16 mouse cellular contexts compared by ENCODE assay signal in the genomic region with DNA sequence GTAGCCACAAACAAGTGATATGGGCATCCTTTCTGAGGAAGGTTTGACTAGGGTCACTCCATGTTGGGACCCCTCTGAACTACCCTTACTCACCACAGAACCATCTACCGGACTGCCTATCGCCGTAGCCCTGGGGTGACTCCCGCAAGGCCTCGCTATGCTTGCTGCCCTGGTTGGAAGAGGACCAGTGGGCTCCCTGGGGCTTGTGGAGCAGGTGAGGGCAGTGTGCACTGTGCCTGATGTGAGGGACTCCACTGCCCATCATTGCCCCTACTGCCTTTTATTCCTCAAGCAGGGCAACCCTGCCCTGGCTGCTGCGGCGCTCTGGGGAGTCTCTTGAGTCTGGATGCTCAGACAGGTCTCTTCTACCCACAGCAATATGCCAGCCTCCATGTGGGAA. TPM values are rescaled to one million over a fixed set of nuclear protein-coding genes. Genes with fewer than 3 reads are reported as not detected.
DNase-seq lines count a peak whose midpoint lies in the region; ATAC-seq and TF ChIP-seq lines count a peak whose summit lies in the region.
"Had no signal": no experiment of that assay in that cellular context is flagged by ENCODE, and none has a peak within 500 bp of the region (broad histone marks: within the 10 kb centered on the region; RNA-seq: fewer than 3 reads in every experiment).

No protein-coding gene starts in this region.

- intact Hi-C loops in gastrocnemius, adult 2 months (cut with DNase I), result no loop called here
- intact Hi-C loops in left cerebral cortex, postnatal 4 days (cut with DNase I), result no loop called here

- H3K27me3 ChIP-seq in hindbrain, postnatal 0 days (ENCODE audit: insufficient read depth, low read length), result no peaks in the 10 kb centered on the region
- peaks cover 4% of the 10 kb centered on the region; the same call in 1 of the 2 replicates for H3K27me3 ChIP-seq in hindbrain, embryonic 10.5 days (ENCODE audit: insufficient read depth, poor library complexity, severe bottlenecking)
- no peaks in the 10 kb centered on the region for H3K27me3 ChIP-seq in lung, embryonic 16.5 days (ENCODE audit: control insufficient read depth, insufficient read depth, low read depth, low read length)
- H3K27me3 ChIP-seq in stomach, postnatal 0 days (ENCODE audit: control insufficient read depth, insufficient read depth, low read length), result no peaks in the 10 kb centered on the region
- H3K27me3 ChIP-seq: limb, embryonic 12.5 days had no signal

- H3K4me1 ChIP-seq in hindbrain, postnatal 0 days (ENCODE audit: insufficient read depth, low read length), result no peaks in the 10 kb centered on the region
- H3K4me1 ChIP-seq in hindbrain, embryonic 10.5 days (replicated peaks), result peaks cover 38% of the 10 kb centered on the region
- H3K4me1 ChIP-seq in lung, embryonic 16.5 days (replicated peaks; ENCODE audit: control insufficient read depth, insufficient read depth, low read length), result peaks cover 21% of the 10 kb centered on the region
- H3K4me1 ChIP-seq in stomach, postnatal 0 days (replicated peaks; ENCODE audit: control insufficient read depth, insufficient read depth), result no peaks in the 10 kb centered on the region

- DNase-seq in gastrocnemius, adult 2 months, result no peak
- DNase-seq in gastrocnemius, postnatal 4 days (ENCODE audit: low spot score in 2 of 2), result no peak
- no peak for DNase-seq in hindbrain, postnatal 0 days (ENCODE audit: low spot score)
- no peak for DNase-seq in hindbrain, embryonic 10.5 days (ENCODE audit: low spot score)
- no peak for DNase-seq in lung, postnatal 25 days (ENCODE audit: low spot score)
- DNase-seq in stomach, postnatal 0 days (ENCODE audit: low spot score), result no peak
- no peak for DNase-seq in left cerebral cortex, postnatal 4 days
- DNase-seq: thymus, adult 18-20 months had no signal

- H3K9me3 ChIP-seq in hindbrain, postnatal 0 days (ENCODE audit: low read length), result no peaks in the 10 kb centered on the region
- H3K9me3 ChIP-seq in hindbrain, embryonic 10.5 days, result no peaks in the 10 kb centered on the region
- no peaks in the 10 kb centered on the region for H3K9me3 ChIP-seq in lung, embryonic 16.5 days (ENCODE audit: control insufficient read depth, low read length)
- no peaks in the 10 kb centered on the region for H3K9me3 ChIP-seq in stomach, postnatal 0 days (ENCODE audit: control insufficient read depth, low read length)
- H3K9me3 ChIP-seq: limb, embryonic 12.5 days had no signal

- no peak for TF ChIP-seq EP300 in stomach, postnatal 0 days (optimal IDR thresholded peaks at IDR 0.05)

- peak overlapping the region; percentile 6; the same call in 1 of the 2 replicates for H3K9ac ChIP-seq in hindbrain, postnatal 0 days (replicated peaks; ENCODE audit: low read length)
- peak overlapping the region; percentile 83 for H3K9ac ChIP-seq in lung, embryonic 16.5 days (ENCODE audit: low read length)
- peak overlapping the region; percentile 35; the same call in 1 of the 2 replicates for H3K9ac ChIP-seq in stomach, postnatal 0 days (ENCODE audit: low read length)
- H3K9ac ChIP-seq: limb, embryonic 12.5 days had no signal

- H3K4me2 ChIP-seq in hindbrain, postnatal 0 days (ENCODE audit: low read depth, low read length), result no peak overlapping the region
- peak overlapping the region; percentile 41 for H3K4me2 ChIP-seq in lung, embryonic 16.5 days (ENCODE audit: low read depth, low read length)
- peak overlapping the region; percentile 36 for H3K4me2 ChIP-seq in stomach, postnatal 0 days (replicated peaks; ENCODE audit: low read depth)
- H3K4me2 ChIP-seq: limb, embryonic 12.5 days had no signal

- peak overlapping the region; percentile 86 for H3K4me3 ChIP-seq in gastrocnemius, adult 2 months
- H3K4me3 ChIP-seq in hindbrain, postnatal 0 days (ENCODE audit: low read length), result no peak overlapping the region
- no peak overlapping the region for H3K4me3 ChIP-seq in hindbrain, embryonic 10.5 days
- peak overlapping the region; percentile 71 for H3K4me3 ChIP-seq in lung, embryonic 16.5 days (ENCODE audit: low read length)
- H3K4me3 ChIP-seq in stomach, postnatal 0 days (ENCODE audit: low read depth, low read length), result peak overlapping the region; percentile 15; the same call in 1 of the 2 replicates
- H3K4me3 ChIP-seq: limb, embryonic 12.5 days had no signal

- no peak for ATAC-seq in hindbrain, postnatal 0 days
- ATAC-seq in lung, embryonic 16.5 days (ENCODE audit: low read depth), result no peak
- ATAC-seq in stomach, postnatal 0 days (ENCODE audit: low FRiP score, low TSS enrichment), result no peak
- ATAC-seq: forebrain, embryonic 14.5 days; inflammation-experienced regulatory T-cells, adult 6 months had no signal

- no peaks in the 10 kb centered on the region for H3K36me3 ChIP-seq in hindbrain, postnatal 0 days (ENCODE audit: insufficient read depth, low read length)
- H3K36me3 ChIP-seq in hindbrain, embryonic 10.5 days, result no peaks in the 10 kb centered on the region
- peaks cover 17% of the 10 kb centered on the region for H3K36me3 ChIP-seq in lung, embryonic 16.5 days (ENCODE audit: control insufficient read depth, insufficient read depth, low read length)
- H3K36me3 ChIP-seq in stomach, postnatal 0 days (ENCODE audit: control insufficient read depth, insufficient read depth, low read length), result peaks cover 14% of the 10 kb centered on the region

- H3K27ac ChIP-seq in gastrocnemius, adult 2 months, result peak overlapping the region; percentile 92
- H3K27ac ChIP-seq in hindbrain, postnatal 0 days, result no peak overlapping the region
- H3K27ac ChIP-seq in hindbrain, embryonic 10.5 days, result no peak overlapping the region
- peak overlapping the region; percentile 41; the same call in 1 of the 2 replicates for H3K27ac ChIP-seq in lung, embryonic 16.5 days (ENCODE audit: low read length)
- no peak overlapping the region for H3K27ac ChIP-seq in stomach, postnatal 0 days (replicated peaks)

- no peak for TF ChIP-seq CTCF in gastrocnemius, adult 2 months (IDR thresholded peaks at IDR 0.05)
- no peak for TF ChIP-seq CTCF in hindbrain, postnatal 0 days (IDR thresholded peaks at IDR 0.05; ENCODE audit: low read depth)
- no peak for TF ChIP-seq CTCF in stomach, postnatal 0 days (IDR thresholded peaks at IDR 0.05; ENCODE audit: low read depth)

- WGBS in hindbrain, postnatal 0 days, result 90% methylated on average over 7 of the region's 7 CpGs
- 95% methylated on average over 7 of the region's 7 CpGs for WGBS in hindbrain, embryonic 10.5 days
- 87% methylated on average over 7 of the region's 7 CpGs for WGBS in lung, embryonic 16.5 days
- WGBS in stomach, postnatal 0 days, result 93% methylated on average over 7 of the region's 7 CpGs

RNA-seq across cellular contexts. Expression of a gene that starts 3.8 kb away (rescaled TPM):
- not detected for total RNA-seq in gastrocnemius, adult 2 months (2021)
- not detected for total RNA-seq in gastrocnemius, postnatal 4 days (2021)
- total RNA-seq in hindbrain, postnatal 0 days (2014; rRNA removed), result not detected in 2 replicates
- polyA plus RNA-seq in hindbrain, postnatal 0 days (2015; fragmentation: Nextera tagmentation; extraction: Ambion mirVana), result not detected in 2 replicates
- not detected in 2 replicates for polyA plus RNA-seq in hindbrain, embryonic 10.5 days (2016; fragmentation: Nextera tagmentation; extraction: Ambion mirVana)
- not detected in 2 replicates for polyA plus RNA-seq in lung, embryonic 16.5 days (2015; fragmentation: Nextera tagmentation; extraction: Ambion mirVana)
- polyA plus RNA-seq in stomach, postnatal 0 days (2015; fragmentation: Nextera tagmentation; extraction: Ambion mirVana), result 0.18 TPM in 1 of 2 replicates, not detected in the other
- total RNA-seq in left cerebral cortex, postnatal 4 days (2021), result not detected
- total RNA-seq: ES-E14; gastrocnemius, adult 8-10 months; layer of hippocampus, postnatal 25 days had no signal
- polyA plus RNA-seq: embryonic facial prominence, embryonic 11.5 days; forebrain, embryonic 14.5 days; inflammation-experienced regulatory T-cells, adult 6 months had no signal

RNA-seq across cellular contexts. Expression of a gene that starts 10.5 kb away (rescaled TPM):
- total RNA-seq in gastrocnemius, adult 2 months (2021), result 10 to 100 TPM; 34.4 to 53.7 TPM
- 100 to 1,000 TPM; 132 to 141 TPM for total RNA-seq in gastrocnemius, postnatal 4 days (2021)
- total RNA-seq in hindbrain, postnatal 0 days (2014; rRNA removed), result 70.4 and 79.5 TPM in 2 replicates
- polyA plus RNA-seq in hindbrain, postnatal 0 days (2015; fragmentation: Nextera tagmentation; extraction: Ambion mirVana), result 74.8 and 76.5 TPM in 2 replicates
- polyA plus RNA-seq in hindbrain, embryonic 10.5 days (2016; fragmentation: Nextera tagmentation; extraction: Ambion mirVana), result 78.3 and 101 TPM in 2 replicates
- 371 and 375 TPM in 2 replicates for polyA plus RNA-seq in lung, embryonic 16.5 days (2015; fragmentation: Nextera tagmentation; extraction: Ambion mirVana)
- polyA plus RNA-seq in stomach, postnatal 0 days (2015; fragmentation: Nextera tagmentation; extraction: Ambion mirVana), result 49.7 and 54.3 TPM in 2 replicates
- 10 to 100 TPM; 73.0 to 78.3 TPM for total RNA-seq in left cerebral cortex, postnatal 4 days (2021)

RNA-seq across cellular contexts. Expression of a gene that starts 13.9 kb away (rescaled TPM):
- 1 to 10 TPM; 2.8 to 7.3 TPM for total RNA-seq in gastrocnemius, adult 2 months (2021)
- 10 to 100 TPM; 12.1 to 19.0 TPM for total RNA-seq in gastrocnemius, postnatal 4 days (2021)
- total RNA-seq in hindbrain, postnatal 0 days (2014; rRNA removed), result 12.2 and 13.9 TPM in 2 replicates
- polyA plus RNA-seq in hindbrain, postnatal 0 days (2015; fragmentation: Nextera tagmentation; extraction: Ambion mirVana), result 6.2 and 8.2 TPM in 2 replicates
- 12.3 and 13.5 TPM in 2 replicates for polyA plus RNA-seq in hindbrain, embryonic 10.5 days (2016; fragmentation: Nextera tagmentation; extraction: Ambion mirVana)
- 43.0 and 44.8 TPM in 2 replicates for polyA plus RNA-seq in lung, embryonic 16.5 days (2015; fragmentation: Nextera tagmentation; extraction: Ambion mirVana)
- polyA plus RNA-seq in stomach, postnatal 0 days (2015; fragmentation: Nextera tagmentation; extraction: Ambion mirVana), result 109 and 120 TPM in 2 replicates
- total RNA-seq in left cerebral cortex, postnatal 4 days (2021), result 1 to 10 TPM; 2.8 to 3.9 TPM

RNA-seq across cellular contexts. Expression of a gene that starts 38.0 kb away (rescaled TPM):
- total RNA-seq in gastrocnemius, adult 2 months (2021), result 1 to 10 TPM; 1.0 to 2.3 TPM
- total RNA-seq in gastrocnemius, postnatal 4 days (2021), result 1 to 10 TPM; 2.6 to 4.0 TPM
- 289 and 302 TPM in 2 replicates for total RNA-seq in hindbrain, postnatal 0 days (2014; rRNA removed)
- 129 and 142 TPM in 2 replicates for polyA plus RNA-seq in hindbrain, postnatal 0 days (2015; fragmentation: Nextera tagmentation; extraction: Ambion mirVana)
- 32.8 and 48.5 TPM in 2 replicates for polyA plus RNA-seq in hindbrain, embryonic 10.5 days (2016; fragmentation: Nextera tagmentation; extraction: Ambion mirVana)
- 16.5 and 17.1 TPM in 2 replicates for polyA plus RNA-seq in lung, embryonic 16.5 days (2015; fragmentation: Nextera tagmentation; extraction: Ambion mirVana)
- polyA plus RNA-seq in stomach, postnatal 0 days (2015; fragmentation: Nextera tagmentation; extraction: Ambion mirVana), result 10.9 and 13.4 TPM in 2 replicates
- 10 to 100 TPM; 81.8 to 85.1 TPM for total RNA-seq in left cerebral cortex, postnatal 4 days (2021)

Comparison
In these comparisons a context has a peak if more than half of its experiments do, and no peak if none do; other contexts are left out.
1. H3K27ac ChIP-seq: peak in gastrocnemius, adult 2 months (single experiment) and lung, embryonic 16.5 days (single experiment); none in hindbrain, postnatal 0 days (single experiment), hindbrain, embryonic 10.5 days (single experiment) and stomach, postnatal 0 days (single experiment).
2. H3K4me3 ChIP-seq: peak in gastrocnemius, adult 2 months (single experiment), lung, embryonic 16.5 days (single experiment) and stomach, postnatal 0 days (single experiment); none in hindbrain, postnatal 0 days (single experiment) and hindbrain, embryonic 10.5 days (single experiment).
3. H3K9ac ChIP-seq: peak in every context shown above with its lines; median percentile 83 in lung, embryonic 16.5 days; 35 in stomach, postnatal 0 days; 6 in hindbrain, postnatal 0 days.